Mouse (Mus musculus): Measurements from ENCODE around the gene Mgat5.

The Mgat5 gene

DNA sequence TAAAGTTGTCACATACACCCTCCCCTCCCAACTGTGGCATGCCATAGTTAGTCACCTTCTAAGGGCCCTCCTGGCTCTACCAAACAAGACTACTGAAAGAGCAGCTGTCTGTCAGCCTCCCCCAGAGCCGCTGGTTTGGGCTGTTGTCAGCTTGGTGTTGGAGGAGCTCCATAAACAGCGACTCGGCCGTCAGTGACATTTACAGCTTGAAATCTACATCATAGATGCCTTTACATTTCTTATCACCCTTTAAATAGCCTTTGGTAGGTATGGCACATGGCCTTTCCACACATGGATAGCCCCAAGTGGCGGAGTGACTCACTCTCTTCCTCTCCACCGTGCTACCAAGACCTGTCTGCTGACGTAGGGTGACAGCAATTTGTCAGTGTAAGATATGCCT lies 46.9 kb downstream of the Mgat5 start:
- DNase-seq (ENCODE audit: extremely low spot score, low read depth, low spot score): no peak

DNA sequence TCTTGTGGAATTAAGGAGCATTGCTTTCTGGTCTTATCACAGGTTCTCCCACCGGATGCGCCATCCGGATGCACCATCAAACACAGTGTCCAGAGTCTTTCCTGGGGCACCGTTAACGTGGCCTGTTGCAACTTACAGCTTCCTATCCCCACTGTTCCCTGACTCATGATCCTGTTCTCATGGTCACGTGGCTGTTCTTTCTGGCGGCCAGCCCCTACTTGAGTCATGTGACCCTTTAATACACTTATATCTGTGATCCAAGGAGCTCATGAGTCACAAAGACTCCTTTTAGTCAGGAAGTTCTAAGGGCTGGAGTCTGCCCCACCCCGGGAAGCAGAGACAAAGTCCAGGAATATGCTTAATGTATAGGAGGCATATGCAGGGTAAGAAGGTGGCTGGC lies 52.2 kb downstream of the Mgat5 start:
- DNase-seq (ENCODE audit: extremely low spot score, low read depth, low spot score): no peak

DNA sequence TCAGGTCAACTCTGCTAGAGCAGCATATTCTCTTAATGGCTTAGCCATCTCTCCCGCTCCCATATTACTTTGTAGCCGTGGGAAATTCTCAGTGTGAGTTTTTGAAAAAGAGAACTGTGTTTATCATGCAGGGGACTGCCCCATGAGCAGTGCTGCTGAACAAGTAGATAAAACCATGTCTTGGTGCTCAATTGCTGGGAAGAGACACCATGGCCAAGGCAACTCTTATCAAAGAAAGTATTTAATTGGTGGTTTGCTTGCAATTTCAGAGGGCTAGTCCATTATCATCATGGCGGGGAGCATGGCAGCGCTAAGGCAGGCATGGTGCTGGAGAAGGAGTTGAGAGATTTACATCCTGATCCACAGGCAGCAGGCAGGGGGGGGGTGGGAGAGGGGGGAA lies 54.9 kb downstream of the Mgat5 start:
- DNase-seq (ENCODE audit: extremely low spot score, low read depth, low spot score): no peak

DNA sequence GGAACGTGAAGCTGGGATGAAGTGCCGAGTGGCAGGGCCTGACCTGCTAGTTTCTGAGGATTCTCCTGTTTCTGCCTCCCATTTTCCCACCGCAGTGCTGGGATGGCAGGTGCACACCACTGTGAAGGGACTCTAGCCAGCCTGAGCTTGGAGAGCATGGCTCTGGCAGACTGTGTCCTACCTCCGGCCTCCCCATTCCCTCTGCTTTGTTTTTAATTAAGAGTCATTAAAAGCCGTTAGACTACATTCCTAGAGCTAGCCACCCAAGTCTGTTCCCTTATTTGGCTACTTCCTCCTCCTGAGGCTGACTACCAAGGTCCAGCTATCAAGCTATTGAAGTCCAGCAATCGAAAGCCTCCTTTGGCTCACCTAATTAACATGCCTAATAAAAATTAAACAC lies 56.2 kb downstream of the Mgat5 start:
- DNase-seq (ENCODE audit: extremely low spot score, low read depth, low spot score): no peak

DNA sequence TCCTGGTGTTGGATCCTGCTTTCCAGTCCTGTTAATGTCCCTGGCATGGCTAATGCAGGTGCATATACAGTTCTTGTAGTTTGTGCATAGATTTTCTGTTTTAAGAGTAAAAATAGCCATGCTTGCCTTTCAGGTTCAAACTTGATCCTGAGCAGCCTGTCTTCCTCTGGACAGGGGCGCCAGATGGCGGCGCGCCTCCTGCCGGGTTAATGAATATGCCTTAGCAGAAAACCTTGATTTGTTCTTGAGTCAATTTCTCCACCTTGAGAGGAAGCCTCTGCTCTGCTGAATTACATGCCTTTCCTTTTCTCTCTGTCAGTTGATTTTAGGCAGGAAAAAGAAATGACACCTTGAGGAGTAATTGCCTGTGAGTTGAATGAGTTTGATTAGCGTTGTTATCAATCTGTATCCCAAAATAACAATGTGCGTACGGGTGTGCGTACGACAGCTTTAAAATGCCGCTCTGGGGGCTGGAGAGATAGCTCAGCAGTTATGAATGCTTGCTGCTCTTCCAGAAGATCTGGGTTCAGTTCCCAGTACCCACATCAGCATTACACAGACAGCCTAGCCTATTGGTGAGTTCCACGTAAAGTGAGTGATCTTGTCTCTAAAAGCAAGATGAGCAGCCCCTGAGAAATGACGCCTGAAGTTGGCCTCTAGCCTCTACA lies 57.5 kb downstream of the Mgat5 start:
- DNase-seq (ENCODE audit: extremely low spot score, low read depth, low spot score): no peak

DNA sequence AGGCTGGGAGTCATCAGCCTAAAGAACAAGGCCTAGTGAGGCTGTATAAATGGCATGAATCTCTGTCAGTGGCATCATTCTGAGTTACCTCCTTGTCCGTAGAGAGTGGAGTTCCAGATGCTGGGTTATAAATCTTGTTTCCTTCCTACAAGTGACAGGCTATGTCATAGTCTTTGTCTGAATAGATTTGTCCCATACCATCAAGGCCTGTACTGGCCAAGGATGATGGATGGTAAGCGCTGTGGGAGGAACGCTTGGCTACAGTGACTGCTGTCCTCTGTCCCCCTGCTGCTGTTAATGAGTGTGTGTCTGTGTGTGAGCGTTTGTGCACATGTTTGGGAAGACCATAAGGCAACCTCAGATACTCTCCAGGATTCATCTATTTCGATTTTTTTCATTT lies 63.2 kb downstream of the Mgat5 start:
- no peak for DNase-seq (ENCODE audit: extremely low spot score, low read depth, low spot score)

DNA sequence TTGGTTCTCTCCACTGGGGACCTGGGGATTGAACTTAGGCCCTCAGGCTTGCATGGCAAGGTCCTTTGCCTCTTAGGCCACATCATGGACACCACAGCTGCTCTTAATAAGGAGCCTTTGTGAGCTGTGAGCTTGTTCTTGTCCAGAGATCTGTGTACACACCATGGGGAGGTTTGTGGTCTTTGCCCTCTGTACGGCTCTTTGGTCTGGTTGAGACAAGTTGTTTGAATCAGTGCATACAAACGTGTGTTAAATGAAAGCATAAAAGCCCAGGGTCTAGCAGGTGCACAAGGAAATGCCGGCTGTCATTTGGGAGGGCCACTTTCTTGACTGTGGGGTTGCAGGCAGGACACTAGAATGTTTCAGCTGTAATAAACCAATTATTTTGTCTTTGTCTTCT lies 64.5 kb downstream of the Mgat5 start:
- DNase-seq (ENCODE audit: extremely low spot score, low read depth, low spot score): no peak

DNA sequence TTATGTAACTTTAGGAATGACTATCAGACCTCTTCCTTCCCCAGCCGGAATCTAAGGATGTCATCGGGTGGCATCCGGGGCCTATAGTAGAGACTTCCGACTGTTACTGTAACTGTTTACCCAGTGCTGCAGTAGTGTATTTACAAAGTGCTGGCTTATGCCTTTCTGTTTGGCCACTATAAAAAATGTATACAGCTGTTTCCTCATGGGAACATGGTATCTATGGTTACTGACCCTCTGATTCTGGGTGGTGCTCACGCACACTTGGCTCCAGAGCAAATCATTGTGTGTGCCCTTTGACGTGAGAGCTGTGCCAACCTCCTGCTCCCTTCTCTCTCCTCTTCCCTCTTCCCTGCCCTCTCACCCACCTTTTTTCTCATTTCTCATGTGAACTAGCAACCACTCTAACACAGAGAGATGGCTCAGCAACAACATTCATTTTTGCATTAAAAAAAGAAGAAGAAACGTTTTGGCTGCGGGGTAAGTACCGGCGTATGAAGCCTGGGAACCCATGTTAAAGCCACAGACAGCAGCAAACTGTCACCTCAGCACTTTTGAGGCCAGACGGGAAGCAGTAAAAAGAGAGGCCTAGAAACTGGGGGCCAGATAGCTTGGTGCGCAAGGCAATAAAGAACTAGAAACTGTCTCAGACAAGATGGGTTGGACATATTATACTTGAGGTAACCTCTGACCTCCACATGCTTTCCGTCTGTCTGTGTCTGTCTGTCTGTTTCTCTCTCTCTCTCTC lies 65.6 kb downstream of the Mgat5 start:
- no peak for DNase-seq (ENCODE audit: extremely low spot score, low read depth, low spot score)

DNA sequence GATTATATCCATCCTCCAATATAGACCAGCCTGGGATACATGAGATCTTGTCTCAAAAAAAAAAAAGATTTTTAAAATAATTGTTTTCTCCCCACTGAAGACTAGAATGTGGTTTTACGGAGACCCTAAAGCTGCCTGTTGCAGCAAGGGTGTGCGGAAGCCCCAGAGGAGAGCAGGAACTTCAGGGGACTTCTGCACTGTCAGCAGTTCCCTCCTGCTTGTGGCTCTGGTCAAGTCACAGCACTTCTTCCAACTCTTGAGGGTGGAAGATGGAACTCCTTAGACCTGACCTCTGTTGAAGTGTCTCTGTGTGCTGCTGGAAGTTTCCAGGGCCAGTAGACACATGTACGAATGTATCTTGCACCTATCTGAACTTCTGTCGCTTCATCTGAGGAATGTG lies 66.3 kb downstream of the Mgat5 start:
- DNase-seq (ENCODE audit: extremely low spot score, low read depth, low spot score): no peak

DNA sequence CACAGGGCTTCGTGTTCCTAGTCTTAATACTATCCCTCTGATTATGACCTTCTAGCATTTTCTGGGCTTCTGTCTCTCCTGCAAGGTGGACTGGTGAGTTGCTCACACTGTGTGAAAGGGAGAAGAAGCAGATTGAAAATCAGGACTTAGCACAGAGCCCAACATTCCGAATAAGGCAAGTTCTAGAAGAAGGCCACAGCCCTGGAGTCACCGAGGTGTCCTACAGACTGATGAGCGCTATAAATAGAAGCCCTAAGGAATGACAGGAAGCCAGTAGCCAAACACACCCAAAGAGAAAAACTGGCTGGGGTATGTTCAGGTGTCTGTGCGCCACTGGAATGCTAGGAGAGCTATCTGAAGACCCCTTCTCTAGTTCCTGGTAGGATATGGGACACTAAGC lies 68.5 kb downstream of the Mgat5 start:
- DNase-seq (ENCODE audit: extremely low spot score, low read depth, low spot score): no peak

DNA sequence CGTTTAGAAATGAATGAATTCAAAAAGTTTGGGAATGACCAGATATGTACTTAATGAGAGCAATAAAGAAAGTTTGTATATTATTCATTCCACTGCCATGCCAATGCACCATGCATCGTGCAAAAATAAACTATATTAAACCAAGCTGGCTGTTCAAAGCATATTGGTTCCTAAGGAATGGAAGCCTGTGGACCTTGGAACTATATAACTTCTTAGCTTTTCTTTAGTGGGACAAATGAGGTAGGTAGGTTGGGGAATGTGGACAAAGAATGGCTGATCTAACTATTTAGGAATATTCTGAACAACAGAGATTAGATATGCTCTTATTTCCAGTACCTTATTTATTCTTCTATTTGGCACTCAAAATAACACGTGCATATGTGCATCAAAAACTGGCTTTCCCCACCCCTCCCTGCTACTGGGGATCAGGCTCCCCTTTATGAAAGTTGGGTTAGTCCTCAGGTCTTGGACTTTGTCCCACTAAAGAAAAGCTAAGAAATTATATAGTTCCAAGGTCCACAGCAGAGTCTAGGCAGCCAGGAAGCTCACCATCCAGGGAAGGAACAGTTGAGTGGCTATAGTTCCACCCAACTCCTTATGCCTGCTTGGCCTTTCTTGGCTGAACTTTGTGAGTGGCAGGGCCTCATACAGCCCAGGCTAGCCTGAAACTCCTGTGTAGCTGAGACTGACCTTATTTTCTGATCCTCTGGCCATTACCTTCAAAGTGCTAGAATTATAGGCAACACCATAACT lies 70.9 kb downstream of the Mgat5 start:
- no peak for DNase-seq (ENCODE audit: extremely low spot score, low read depth, low spot score)

DNA sequence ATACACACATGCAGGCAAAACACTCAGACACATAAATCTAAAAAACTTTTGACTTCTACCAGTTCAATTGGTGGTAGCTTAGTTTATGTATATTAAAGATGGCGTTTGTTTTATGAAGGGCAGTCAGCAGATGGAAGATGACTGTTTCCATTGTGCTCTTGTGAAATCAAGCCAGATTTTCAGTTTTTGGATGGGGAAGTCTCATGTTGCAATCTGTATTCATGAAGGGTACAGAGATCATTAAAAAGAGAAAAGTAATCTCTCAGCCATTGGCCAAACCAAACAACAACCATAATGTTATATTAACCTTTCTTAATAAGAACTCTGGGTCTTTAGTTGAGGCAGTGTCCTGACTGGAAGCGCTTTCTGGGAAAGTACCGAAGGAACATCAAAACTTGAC lies 73.3 kb downstream of the Mgat5 start:
- no peak for DNase-seq (ENCODE audit: extremely low spot score, low read depth, low spot score)

DNA sequence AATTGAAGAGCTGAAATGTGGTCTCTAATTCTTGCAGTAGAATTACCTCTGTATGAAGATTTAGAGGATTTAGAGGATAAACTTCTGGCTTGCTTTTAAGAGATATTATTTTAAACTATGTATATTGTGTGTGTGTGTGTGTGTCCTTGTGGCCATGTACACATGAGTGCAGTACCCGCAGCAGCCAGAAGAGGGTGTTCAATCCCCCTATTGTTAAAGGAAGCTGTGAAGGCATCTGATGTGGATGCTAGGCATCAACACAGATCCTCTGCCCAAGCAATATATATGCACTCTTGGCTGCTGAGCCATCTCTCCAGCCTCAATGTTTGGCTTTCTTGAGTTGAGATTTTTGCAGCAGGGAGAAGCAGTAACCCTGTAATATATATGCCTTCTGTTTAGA lies 75.4 kb downstream of the Mgat5 start:
- DNase-seq (ENCODE audit: extremely low spot score, low read depth, low spot score): no peak

DNA sequence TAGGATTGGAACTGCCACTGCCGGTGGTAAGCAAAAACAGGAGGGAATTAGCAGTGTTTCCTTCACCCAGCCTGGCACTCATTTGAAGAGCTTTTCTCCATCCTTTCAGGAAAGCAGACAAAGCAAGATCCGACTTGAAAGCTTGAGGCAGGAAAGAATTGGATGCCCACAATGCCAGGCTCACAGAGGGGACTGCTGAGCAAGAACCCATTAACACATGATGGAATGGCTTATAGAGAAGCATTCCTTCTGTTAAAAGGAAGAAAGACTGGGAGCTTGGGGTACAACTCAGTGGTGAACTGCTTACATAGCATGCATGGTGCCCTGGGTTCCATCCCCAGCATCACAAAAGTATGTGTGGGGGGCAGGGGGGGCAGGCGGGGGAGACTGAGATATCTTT lies 80.2 kb downstream of the Mgat5 start:
- no peak for DNase-seq (ENCODE audit: extremely low spot score, low read depth, low spot score)

DNA sequence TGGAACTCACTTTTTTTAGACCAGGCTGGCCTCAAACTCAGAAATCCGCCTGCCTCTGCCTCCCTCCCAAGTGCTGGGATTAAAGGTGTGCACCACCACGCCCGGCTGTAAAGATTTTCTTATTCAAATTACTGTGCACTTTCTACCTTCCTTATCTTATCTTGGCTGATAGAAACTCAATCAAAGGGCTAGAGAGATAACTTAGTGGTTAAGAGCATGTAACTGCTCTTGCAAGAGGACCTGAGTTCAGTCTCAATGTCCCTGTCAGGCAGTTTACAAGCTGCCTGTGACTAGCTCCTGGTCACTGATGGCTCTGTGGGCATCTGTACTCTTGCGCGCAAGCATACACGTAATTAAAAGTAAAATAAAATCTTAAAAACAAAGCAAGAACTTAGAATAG lies 82.7 kb downstream of the Mgat5 start:
- DNase-seq (ENCODE audit: extremely low spot score, low read depth, low spot score): no peak

DNA sequence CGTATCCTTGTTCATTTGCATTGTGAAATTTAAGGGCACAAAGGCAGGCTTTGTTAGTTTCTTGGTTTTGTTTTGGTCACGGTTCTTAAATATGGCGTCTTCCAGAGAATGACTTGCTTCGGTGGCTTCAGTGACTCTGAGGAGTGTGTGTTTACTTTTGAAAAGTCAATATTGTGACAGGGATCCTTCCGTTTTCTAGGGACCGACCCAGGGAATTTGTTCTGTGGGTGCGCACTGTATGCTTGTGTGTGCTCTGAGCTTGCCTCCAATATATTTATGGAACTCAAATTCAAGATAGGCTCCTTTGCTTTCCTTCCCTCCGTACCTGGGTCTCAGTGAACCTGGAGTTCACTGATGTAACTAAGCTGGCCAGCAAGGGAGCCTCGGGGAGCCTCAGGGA lies 86.1 kb downstream of the Mgat5 start:
- DNase-seq (ENCODE audit: extremely low spot score, low read depth, low spot score): no peak

DNA sequence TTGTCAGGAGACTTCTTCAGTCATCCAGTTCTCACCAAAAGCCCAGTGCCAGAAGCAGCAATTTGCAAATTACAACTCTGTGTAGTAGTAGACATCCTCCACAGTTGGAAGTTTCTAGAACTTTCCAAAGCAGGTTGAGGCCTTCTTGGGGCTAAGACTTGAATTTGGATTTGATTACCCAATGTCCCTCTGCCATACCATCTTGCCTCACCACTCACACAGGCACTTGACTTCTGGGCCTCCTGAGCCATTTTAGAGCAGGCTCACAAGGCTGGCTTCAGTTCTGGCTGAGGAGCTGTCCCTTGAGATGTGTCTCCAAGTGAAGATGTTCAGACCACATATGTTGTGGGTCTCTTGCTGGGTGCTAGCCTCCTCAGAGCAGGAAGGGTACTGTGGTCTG lies 86.9 kb downstream of the Mgat5 start:
- no peak for DNase-seq (ENCODE audit: extremely low spot score, low read depth, low spot score)

DNA sequence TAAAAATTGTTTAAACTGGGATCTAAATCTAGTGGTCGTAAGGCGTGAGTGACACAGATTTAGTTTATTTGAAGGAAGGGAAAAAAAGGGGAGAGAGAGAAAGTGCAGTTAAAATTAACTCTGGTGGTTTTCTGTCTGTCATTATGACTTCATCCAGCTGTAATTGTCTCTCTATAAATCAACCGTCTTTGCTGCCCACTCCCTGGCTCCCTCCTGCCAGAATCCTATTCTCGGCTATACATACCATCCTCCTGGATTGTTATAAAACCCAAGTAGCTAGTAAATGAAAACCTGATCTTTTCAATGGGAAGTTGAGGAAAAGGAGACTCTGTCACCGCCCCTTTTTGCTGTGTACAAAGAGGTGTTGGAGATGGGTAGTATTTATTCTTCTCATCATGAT lies 88.5 kb downstream of the Mgat5 start:
- no peak for DNase-seq (ENCODE audit: extremely low spot score, low read depth, low spot score)

DNA sequence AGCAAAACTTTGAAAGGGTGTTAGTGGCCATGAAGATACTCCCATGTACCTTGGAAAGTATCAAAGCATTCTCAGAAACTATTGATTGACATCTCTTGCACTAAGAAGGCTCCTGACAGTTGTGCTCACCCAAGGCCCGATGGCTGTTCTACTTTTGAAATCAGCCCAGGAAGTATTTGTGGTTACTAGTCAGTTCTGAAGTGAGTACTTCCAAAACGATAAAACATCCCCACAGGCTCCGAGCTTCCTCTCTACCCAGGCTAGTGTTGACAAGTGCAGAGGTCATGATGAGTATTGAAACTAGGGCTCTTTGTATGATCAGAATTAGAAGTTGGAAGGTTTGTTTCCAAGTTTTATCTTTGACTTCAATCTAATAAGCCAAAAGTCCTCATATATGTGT lies 92.0 kb downstream of the Mgat5 start:
- no peak for DNase-seq (ENCODE audit: extremely low spot score, low read depth, low spot score)

DNA sequence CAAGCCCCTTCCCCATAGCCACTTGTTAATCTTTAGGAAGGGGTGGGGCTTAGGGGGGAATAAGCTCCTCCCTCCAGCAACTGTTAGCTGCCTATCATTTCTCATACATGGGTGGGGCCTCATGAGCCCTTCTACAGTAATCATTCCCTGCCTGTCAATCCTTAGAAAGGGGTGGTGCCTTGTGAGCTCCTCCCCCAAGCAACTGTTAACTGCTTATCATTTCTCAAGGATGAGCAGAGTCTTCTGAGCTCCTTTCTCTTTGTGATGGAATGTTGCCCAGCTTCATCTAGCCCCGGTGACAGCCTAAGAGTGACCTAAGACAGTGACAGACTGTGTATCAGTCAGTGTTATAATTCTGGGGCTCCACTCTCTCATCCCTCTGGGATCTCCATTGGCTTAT lies 95.0 kb downstream of the Mgat5 start:
- DNase-seq (ENCODE audit: extremely low spot score, low read depth, low spot score): no peak

DNA sequence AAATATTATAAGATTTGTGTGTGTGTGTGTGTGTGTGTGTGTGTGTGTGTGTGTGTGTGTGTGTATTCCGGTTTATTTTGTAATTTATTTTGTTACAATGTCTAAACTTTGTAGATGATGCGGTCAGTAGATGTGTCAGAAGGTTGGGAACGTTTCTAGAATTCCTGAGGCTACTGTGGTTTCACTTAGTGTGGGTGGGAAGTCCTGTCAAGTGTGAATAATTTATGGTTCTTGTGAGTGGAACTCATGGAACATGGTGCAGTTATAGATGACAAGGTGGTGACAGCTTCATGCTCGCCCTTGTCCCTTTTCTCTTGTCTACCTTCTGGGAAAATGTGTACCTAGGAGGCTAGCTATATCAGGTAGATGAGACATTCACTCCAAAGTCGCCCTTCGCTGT lies 96.2 kb downstream of the Mgat5 start:
- no peak for DNase-seq (ENCODE audit: extremely low spot score, low read depth, low spot score)

DNA sequence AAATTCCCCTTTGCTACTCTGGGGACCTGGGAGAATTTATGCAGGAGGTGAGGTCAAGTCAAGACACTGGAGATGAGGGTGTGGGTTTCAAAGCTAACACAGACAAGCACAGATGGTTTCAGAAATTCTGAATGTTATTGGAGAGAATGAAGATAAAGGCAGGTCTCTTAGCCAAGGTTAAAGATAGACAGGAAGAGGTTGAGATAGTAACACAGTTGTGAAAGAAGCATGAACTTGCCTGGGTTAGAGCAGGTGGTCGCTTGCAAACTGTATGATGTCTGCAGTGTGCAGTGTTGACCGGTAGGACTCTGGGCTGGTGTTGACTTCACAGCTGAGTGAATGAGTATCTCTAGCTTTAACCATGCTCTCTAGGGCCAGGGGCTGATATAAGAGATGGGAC lies 97.8 kb downstream of the Mgat5 start:
- DNase-seq (ENCODE audit: extremely low spot score, low read depth, low spot score): no peak

Data from hindlimb bud, embryonic 11.5 days (tissue).